Mouse (Mus musculus): ENCODE measurements around the gene Zfp128.
A peak's percentile ranks its signal among the peaks of the same experiment; 100 is the strongest.
"Not testable (repeated sequence)": the region's sequence is repeated elsewhere in the genome, so short reads cannot be mapped to it uniquely, and the experiment has no call there.

Zfp128 gene

DNA sequence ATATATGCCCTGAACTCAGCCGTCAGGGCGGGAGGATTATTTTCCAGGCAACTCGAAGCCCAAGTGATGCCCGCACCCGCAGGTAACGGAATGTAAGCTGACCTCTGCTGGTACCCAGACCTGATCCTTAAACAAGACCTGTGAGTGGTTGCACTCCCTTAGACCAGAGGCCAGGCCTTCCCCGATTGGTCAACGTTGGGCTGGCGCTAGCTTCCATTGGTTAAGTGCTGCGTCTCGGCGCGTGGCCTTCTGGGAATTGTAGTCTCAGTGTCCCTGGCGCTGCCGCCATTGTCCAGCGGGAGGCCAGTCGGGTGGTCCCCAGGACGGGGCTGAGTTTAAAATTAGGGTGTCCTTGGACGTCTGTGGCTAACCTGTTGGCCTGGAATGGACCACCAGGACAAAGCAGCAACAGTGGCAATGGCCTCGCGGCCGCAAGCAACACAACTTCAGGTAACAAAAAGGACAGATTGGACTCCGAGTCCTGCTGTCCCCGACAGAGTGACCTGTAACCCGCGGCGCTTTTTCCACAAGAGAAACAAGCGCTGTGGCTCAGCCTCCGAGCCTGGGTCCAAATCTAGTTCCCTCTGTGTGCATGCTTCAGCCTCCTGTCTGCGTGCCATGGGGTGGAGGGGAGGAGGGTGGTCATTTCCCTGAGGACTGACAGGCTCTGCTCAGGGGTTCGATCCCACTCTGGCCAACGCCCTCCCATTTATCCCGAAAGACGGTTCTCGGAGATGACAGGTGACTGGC, at the start of gene Zfp128:
TSS of gene Zfp128 (plus strand) at position 267 of the 750 bp plus-strand sequence.
- DNase-seq (ENCODE audit: low spot score in 2 of 2), result peak; percentile 97 to 98

DNA sequence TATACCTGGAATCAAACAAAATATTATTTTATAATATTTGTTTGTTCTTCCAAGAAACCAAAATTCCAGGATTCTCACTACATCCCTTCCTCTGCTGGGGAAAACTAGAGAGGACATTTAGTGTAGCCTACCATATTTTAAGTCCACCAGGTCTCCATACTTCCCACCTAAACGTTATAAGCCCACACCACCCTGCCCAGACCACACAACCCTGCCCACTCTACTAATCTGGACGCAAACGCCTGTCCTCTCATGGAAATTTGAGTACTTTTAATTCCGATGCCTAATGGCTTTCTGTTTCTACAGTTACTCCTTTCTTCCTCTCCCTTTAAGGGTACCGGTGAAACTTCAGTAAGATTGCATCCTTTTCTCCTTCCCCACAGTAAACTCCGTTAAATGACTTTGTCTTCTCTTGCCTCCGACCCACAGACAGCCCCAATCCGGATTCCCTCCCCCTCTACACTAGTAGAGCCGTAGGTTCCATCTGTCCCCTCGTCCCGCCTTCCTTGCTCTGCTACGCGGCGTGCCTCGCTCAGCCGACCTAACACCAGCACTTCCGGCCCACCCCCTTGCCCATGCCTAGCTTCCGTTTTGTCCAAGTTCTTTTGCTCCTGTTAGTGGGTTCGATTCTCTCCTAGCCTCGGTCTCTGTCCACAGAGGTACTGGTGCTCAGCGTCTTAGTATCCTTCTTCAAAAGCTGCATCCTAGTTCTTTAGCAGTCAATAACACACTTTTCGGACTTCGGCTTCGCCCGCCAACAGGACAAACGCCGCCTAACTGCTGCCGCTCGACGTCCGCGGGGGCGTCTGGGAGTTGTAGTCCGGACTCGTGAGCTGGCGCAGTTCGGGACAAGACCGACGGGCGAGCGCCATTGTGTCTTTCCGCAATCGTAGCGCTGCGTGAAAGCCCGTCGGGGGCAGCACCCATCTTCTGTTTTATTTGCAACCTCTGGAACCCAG, 46.5 kb upstream of the Zfp128 start, which contains the start of gene Zfp110:
TSS of gene Zfp110 (plus strand) at position 600 of the 959 bp plus-strand sequence.
- peak; percentile 84 to 88 for DNase-seq (ENCODE audit: low spot score in 2 of 2)

DNA sequence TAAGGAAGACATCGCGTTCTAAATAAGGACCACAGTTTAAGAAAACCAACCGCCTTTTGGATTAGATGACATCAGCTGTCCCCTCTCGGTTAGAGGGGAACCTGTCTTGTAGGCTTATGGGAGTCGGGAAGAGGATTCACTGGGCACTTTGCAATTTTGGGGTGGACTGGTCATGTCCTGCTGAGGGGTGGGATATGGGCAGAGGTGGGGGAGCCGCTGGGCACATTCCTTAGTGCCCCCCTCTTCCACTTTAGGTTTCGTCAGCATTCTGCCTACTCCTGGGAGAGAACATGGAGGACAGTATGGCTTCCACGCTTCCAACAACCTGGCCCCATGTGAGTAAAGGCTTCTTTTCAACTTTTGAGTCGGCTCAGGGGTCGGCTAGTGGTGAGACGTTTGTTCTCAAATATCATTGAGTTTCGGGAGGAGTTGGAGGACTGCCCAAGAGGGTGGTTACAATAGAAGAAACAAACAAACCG, 45.7 kb upstream of the Zfp128 start:
- no peak for DNase-seq (ENCODE audit: low spot score in 2 of 2)

DNA sequence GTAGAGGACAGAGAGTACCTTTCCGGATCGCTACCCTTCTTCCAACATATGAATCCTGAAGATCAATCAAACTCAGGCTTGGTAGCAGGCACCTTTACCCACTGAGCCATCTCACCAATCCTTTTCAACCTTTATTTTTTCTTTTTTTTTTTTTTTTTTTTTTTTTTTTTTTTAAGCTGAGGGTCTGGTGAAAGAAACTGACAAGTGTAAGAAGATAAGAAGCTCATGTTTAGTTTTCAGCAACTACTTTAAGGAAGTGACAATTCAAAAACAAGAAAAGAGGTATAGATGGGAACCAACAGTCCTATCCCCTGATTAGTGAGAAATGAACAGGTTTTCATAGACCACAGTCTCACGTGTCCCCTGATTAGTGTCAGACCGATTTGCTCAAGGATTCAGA, 45.2 kb upstream of the Zfp128 start:
- no peak for DNase-seq (ENCODE audit: low spot score in 2 of 2)

DNA sequence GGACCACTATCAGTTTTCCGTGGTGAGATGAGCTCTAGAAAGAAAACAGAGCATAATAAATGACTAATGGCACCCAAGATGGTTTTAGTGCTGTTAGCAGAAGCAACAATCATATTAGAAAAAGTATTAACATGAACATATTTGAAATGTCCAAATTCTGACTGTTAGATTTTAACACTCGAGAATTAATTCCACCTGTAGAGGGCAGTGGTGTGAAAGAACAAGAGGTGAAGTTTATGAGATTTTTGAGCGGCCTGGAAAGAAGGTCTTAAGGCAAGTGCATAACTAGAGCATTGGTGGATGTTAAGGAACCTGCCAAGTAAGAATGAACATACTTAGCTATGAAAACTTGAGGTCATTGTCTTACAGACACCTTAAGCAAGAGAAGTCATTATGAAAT, 6.7 kb upstream of the Zfp128 start:
- no peak for DNase-seq (ENCODE audit: low spot score in 2 of 2)

DNA sequence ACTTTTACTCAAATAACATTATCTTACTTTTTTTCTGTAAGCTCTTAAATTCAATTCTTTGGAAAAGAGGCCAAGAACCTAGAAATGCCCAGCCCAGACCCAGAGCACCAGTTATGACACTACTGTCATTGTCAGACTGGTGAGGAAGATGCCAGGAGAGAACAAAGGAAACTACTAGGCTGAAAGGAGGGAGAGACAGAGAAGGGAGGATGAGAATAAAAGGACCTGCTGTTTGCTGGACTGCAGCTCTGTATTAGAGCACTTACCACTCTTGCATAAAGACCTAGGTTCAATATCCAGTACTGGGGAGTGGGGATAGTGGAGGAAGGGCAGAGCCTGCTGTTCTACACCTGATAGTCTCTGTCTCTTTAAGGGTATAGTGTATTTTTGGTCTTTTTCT, 941 bp upstream of the Zfp128 start:
- DNase-seq (ENCODE audit: low spot score in 2 of 2), result no peak

DNA sequence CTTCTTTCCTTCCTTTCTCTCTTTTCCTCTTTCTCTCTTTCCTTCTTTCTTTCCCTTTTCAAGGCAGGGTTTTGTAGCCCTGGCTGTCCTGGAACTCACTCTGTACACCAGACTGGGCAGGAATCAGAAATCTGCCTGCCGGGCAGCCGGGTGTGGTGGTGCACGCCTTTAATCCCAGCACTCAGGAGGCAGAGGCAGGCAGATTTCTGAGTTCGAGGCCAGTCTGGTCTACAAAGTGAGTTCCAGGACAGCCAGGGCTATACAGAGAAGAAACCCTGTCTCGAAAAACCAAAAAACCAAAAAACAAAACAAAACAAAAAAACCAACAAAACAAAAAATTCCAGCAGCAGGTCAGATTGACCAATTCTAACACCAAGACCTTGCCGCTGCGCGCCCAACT, 480 bp upstream of the Zfp128 start:
- DNase-seq (ENCODE audit: low spot score in 2 of 2), result not testable (repeated sequence)

DNA sequence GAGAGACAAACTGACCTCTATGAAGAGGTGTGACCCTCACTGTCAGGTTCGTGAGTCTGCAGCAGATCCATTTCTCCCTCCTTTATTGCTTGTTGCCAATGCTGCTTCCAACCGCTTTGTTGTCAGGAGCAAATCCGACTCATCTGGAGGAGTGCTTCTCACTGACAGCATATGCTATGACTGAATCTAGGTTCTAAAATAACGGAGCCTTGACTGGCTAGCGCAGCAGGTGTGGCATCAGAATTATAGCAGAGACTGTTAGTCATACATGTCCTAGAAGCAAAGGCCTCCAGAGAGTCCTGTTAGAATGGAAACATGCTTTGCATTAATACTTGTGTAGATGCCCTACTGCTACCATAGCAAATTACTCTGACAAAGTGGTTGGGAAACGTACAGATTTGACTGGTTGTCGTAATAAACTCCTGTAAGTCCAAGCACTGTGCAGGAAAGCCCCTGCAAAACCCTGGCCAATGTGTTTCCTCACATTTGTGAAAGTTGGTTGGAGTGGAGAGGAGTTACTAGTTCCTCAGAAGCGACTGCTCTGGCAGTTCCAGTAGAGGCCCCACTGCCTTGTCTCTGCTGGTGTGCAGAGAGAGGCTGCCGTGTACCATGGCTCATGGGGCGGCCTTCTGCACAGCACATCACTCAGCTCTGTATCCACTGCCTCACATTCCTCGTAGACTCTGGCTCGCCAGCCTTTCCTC, 5.7 kb downstream of the Zfp128 start:
- peak in 1 of 2 experiments; percentile 30 for DNase-seq (ENCODE audit: low spot score in 2 of 2)

DNA sequence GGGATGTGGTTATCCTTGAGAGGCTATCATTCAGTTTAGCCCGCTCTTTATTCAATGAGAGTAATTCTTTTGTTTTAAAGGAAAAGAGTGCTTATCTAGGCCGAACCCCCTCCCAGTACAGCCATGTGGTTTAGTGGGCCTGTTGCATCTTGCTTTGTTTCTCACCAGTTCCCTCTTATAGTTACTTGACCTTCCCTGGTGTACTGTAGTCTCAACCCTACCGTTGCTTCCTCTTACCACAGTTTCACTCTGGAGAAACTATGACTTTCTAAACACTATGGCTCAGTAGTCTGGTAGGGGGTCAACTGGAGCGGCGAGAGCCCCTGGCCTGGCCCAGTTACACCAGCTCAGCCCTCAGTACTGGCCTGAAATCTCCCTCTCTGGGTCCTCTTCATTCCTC, 6.6 kb downstream of the Zfp128 start:
- DNase-seq (ENCODE audit: low spot score in 2 of 2), result no peak

DNA sequence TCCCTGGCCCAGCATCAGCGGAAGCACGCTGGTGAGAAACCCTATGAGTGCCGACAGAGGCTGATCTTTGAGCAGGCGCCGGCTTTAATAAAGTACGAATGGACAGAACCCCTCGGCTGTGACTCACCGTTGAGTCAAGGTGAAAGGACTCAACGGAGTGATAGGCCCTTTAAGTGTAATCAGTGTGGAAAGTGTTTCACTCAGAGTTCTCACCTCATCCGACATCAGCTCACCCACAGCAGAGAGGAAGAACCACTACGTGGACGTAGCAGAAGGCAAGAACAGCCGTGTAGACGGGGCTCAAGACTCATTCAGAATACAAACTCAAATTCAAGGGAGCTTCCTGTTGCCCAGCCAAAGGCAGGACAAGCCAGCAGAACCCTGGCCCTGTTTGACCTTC, 10.0 kb downstream of the Zfp128 start:
- DNase-seq (ENCODE audit: low spot score in 2 of 2), result no peak

DNA sequence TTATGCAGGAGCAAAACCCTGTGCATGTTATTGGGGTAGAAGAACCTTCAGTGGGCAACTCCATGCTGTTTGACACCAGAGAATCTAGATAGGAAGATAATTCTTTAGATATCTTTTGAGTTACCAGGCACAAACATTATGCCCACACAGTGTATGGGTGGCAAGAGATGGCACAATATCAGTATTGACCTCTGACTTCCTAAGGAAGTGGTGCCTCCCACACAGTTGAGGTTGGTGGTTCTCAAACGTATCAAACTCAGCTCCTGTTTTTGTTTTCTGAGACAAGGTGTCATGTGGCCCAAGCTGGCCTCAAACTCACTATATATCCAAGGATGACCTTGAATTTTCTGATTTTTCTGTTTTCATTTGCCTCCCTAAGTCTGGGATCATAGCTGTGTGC, 10.4 kb downstream of the Zfp128 start:
- no peak for DNase-seq (ENCODE audit: low spot score in 2 of 2)

DNA sequence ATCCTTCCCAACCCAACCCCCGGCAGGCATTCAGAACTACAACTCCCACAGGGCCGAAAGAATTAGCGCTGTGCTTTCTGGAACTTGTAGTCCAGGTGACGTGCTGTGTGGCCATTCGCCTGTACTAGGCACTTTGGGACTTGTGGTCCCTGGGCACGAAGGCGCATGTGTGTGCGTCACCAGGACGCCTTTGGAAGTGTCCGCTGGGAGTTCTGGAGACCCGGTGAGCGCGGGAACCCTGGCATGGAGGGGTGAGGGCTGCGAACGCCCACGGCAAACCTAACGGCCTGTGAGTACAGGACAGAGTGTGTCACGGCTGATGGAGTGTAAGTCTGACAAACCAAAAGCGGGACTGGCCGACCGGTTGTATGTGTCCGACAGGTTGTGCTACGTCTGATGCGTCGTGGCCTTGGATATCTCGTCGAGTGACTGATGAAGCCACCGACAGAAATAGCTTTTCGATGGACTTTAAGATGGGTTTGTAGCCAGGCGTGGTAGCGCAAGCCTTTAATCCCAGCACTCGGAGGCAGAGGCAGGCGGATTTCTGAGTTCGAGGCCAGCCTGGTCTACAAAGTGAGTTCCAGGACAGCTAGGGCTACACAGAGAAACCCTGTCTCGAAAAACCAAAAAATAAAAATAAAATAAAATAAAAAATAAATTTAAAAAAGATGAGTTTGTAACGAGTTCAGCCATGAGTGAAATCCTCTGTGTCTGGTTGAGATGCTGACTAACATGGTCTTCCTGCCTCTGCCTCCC, 16.9 kb downstream of the Zfp128 start, which contains the start of gene Zscan22:
TSS of gene Zscan22 (plus strand) at position 161 of the 756 bp plus-strand sequence.
- peak; percentile 95 to 98 for DNase-seq (ENCODE audit: low spot score in 2 of 2)

DNA sequence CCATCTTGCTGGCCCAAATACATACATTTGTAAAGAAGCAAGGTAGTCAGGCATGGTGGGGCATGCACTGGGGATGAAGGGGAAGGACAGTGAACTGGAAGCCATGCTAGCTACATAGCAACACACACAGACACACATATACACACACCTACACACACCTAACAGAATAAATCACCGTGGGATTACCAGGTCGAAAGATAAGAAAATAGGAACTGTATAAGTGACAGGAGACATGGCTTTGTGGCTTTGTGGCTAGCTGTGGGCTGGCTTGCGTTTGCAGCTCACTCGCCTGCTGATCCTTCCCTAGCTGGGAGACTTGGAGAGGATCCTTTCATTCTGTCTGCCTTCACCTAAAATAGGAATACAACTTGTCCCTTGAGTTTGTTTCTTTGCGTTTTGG, 20.5 kb downstream of the Zfp128 start:
- DNase-seq (ENCODE audit: low spot score in 2 of 2), result no peak

DNA sequence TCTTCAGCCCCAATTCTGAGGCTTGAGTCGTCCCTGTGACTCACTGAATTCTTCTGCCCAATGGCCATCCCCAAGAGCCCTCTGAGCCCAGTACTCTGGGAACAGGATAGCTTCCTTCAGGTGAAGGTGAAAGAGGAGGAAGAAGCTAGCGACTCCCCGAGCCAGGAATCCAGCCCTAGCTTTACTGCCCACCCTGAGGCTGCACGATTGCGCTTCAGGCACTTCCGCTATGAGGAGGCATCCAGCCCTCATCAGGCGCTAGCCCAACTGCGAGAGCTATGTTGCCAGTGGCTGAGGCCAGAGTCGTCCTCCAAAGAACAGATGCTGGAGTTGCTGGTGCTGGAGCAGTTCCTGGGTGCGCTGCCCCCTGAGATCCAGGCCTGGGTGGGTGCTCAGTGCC, 22.6 kb downstream of the Zfp128 start:
- DNase-seq (ENCODE audit: low spot score in 2 of 2), result no peak

DNA sequence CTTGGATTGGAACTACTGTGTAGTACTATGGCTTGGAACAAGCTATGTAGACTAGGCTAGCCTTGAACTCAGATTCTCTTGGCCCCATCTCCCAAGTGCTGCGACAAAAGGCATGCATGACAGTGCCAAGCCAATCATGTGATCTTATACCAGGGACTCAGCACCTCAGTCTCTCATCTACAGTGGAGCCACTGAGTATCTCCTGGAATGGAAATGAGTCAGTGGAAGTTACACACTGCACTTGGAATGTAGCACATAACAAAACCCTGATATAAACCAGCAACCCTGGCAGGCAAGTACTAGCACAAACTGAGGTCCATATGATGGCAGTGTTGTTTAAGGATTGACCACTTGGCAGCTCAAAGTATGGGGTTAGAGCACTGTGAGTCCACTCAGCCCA, 24.2 kb downstream of the Zfp128 start:
- no peak for DNase-seq (ENCODE audit: low spot score in 2 of 2)

DNA sequence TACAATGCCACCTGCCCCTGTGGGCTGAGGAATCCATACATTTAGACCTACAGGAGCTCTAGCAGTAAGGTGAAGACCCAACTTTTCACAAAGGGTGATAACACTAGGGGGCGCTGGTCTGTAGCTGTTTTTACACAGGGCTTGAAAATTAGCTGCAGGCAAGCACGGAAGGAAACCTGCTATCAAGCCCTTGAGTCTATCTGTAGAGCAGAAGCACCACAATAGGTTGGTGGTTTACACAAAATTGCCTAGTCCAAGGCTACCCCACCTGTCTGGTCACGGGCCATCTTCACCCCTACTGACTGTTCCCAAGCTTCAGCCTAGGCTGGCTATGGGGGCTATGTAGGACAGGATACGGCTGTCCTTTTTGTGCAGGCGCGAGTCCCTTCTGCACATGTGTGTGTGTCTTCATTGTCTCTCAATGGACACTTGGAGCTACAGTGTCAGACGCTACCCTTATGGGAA, 28.6 kb downstream of the Zfp128 start:
- peak; percentile 63 to 84 for DNase-seq (ENCODE audit: low spot score in 2 of 2)

DNA sequence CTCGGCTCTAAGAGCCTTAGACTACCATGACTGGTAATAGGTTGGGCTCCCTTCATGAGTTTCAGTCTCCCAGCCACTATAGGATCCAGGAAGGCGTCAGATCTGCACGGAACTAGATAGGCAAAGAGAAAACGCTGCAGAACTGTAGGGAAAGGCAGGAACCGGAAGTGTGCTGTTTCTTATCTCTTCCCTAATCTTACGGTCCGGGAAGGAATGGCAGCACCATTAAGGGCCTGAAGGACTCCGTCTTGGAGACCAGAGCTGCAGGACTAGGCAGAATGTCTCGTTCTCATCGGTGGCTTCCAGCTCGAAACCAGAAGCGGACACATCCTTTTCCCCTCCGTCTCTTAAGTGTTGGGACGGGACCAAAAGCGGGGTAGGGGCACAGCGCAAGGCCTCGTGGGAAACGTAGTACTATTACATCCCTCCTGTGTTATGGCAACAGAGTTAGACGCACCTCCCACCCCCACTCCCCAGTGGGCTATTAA, 29.2 kb downstream of the Zfp128 start:
- DNase-seq (ENCODE audit: low spot score in 2 of 2), result peak; percentile 62 to 71

DNA sequence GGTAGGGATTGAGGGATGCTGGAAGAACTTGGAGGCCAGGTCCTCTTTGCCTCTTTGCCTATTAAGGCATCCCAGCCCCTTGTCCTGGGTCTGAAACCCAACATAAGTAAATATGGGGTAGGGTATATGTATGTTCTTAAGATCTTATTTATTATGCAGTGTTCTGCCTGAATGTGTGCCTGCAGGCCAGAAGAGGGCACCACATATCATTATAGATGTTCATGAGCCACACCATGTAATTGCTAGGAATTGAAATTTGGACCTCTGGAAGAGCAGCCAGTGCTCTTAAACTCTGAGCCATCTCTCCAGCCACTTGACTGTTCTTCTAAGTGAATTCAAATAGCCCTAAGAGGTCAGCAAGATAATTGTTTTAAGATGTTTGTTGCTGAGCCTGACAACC, 32.6 kb downstream of the Zfp128 start:
- DNase-seq (ENCODE audit: low spot score in 2 of 2), result no peak

DNA sequence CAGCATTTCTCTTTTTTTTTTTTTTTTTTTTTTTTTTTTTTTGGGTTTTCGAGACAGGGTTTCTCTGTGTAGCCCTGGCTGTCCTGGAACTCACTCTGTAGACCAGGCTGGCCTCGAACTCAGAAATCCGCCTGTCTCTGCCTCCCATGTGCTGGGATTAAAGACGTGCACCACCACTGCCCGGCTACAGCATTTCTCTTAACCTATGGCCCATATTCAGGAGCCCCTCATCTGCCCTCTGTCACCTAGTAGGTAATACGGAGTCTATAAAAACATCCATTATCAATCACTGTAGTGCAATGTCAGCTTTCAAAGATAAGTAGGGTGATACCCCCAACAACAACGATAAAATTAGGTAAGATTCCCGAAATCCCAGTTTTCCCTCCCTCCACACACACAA, 39.5 kb downstream of the Zfp128 start:
- not testable (repeated sequence) for DNase-seq (ENCODE audit: low spot score in 2 of 2)

DNA sequence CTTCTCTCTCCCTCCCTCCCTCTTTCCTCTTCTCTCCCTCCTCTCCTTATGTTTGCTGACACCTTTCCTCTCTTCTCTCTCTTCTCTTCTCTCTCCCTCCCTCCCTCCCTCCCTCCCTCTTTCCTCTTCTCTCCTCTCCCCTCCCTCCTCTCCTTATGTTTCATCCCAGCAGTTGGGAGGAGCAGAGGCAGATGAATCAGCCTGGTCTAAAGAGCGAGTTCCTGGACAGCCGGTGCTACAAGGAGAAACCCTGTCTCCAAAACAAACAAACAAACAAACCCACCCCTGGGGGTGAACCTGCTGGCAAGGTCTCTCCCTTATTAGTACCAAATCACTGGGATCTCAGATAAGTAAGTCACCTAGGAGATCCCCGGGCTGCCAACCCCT, 40.3 kb downstream of the Zfp128 start:
- DNase-seq (ENCODE audit: low spot score in 2 of 2), result no peak
